Mouse (Mus musculus) ES-E14 (cell line): ENCODE measurements around the gene Cdk5r2. TPM values are rescaled to one million over a fixed set of nuclear protein-coding genes. Genes with fewer than 3 reads are reported as not detected.
"Not testable (repeated sequence)": the region's sequence is repeated elsewhere in the genome, so short reads cannot be mapped to it uniquely, and the experiment has no call there.

ENCODE experiments used
- DNase-seq: peaks from one replicate; pipeline ENCODE4 v3.0.0-alpha.2; 2013; ENCODE audit warnings: low read depth, low spot score
- H3K27ac ChIP-seq: 2 replicates; pipeline ENCODE4 v1.5.1; 2012; ENCODE audit warnings: low read depth, mild to moderate bottlenecking, low read length, moderate library complexity, mixed read lengths; ENCODE audit not compliant: poor library complexity, insufficient read depth, severe bottlenecking
- H3K36me3 ChIP-seq: 2 replicates; pipeline ENCODE4 v1.6.1; 2012; ENCODE audit warnings: mild to moderate bottlenecking, low read length, moderate library complexity, mixed read lengths; ENCODE audit not compliant: control insufficient read depth, poor library complexity, insufficient read depth, severe bottlenecking
- H3K4me1 ChIP-seq, 2 experiments: fragments of 150-350 bp in 1 of 2; sonication (generic) in 1 of 2; 2 replicates each; pipeline ENCODE4 v1.6.1; 2012; ENCODE audit warnings: low read length in 2 of 2, mild to moderate bottlenecking in 1 of 2, mixed read lengths in 1 of 2; ENCODE audit not compliant: control insufficient read depth in 2 of 2, insufficient read depth in 2 of 2, poor library complexity in 1 of 2
- H3K4me3 ChIP-seq, 2 experiments: fragments of 150-350 bp in 1 of 2; sonication (generic) in 1 of 2; 2 replicates each; pipeline ENCODE4 v1.5.1; 2012; ENCODE audit warnings: low read length in 2 of 2, low read depth in 1 of 2, mild to moderate bottlenecking in 1 of 2, mixed read lengths in 1 of 2; ENCODE audit not compliant: insufficient read depth in 1 of 2, poor library complexity in 1 of 2, severe bottlenecking in 1 of 2
- H3K9ac ChIP-seq: 2 replicates; pipeline ENCODE4 v1.6.1; 2012; ENCODE audit warnings: low read depth, mild to moderate bottlenecking, low read length, mixed read lengths; ENCODE audit not compliant: poor library complexity, insufficient read depth, severe bottlenecking
- H3K9me3 ChIP-seq: fragments of 150-350 bp; sonication (generic); 2 replicates; pipeline ENCODE4 v1.6.1; 2012; ENCODE audit warnings: low read depth, mild to moderate bottlenecking, low read length; ENCODE audit not compliant: control insufficient read depth, insufficient read depth
- CHD2 ChIP-seq: IDR thresholded peaks from 2 replicates; pipeline ENCODE4 v1.6.1; 2014; ENCODE audit warnings: mild to moderate bottlenecking, low read depth, low read length, inconsistent platforms
- HCFC1 ChIP-seq: IDR thresholded peaks from 2 replicates; pipeline ENCODE4 v1.6.1; 2012; ENCODE audit warnings: low read length, inconsistent platforms, borderline replicate concordance; ENCODE audit not compliant: insufficient read depth
- MAFK ChIP-seq: IDR thresholded peaks from 2 replicates; pipeline ENCODE4 v1.6.1; 2014; ENCODE audit warnings: mild to moderate bottlenecking, low read depth, low read length, inconsistent platforms; ENCODE audit not compliant: insufficient read depth
- ZC3H11A ChIP-seq: IDR thresholded peaks from 2 replicates; pipeline ENCODE4 v1.6.1; 2012; ENCODE audit warnings: low read depth, mild to moderate bottlenecking, inconsistent platforms, low read length, borderline replicate concordance
- ZNF384 ChIP-seq: IDR thresholded peaks from 2 replicates; pipeline ENCODE4 v1.6.1; 2012; ENCODE audit warnings: low read depth, low read length, inconsistent platforms
- in situ Hi-C, 2 experiments: fragments of 600-800 bp; cut with MboI; formaldehyde crosslinking; loops; one replicate each; pipeline ENCODE4 v1.15.1; 2025; ENCODE audit warnings: low sequenced_read_pairs in 2 of 2, inconsistent platforms in 1 of 2; ENCODE audit not compliant: unreplicated experiment in 2 of 2
- total RNA-seq: library from RNA; depleted of rRNA; stranded (reverse); fragments of 300-350 nt; gene quantifications from 2 replicates; pipeline ENCODE4 v1.2.3, GENCODE M21; 2012

The Cdk5r2 gene
- total RNA-seq, 1 experiment = 0.54 TPM

GRCm38 (mm10) chr1:74816612-74817199 lies 38.0 kb upstream of the Cdk5r2 start:
- no peaks in the 10 kb centered on the region for H3K36me3 ChIP-seq
- in situ Hi-C loops = no loop called here
- TF ChIP-seq MAFK (peak; percentile 60; the same call in 1 of the 2 replicates), CHD2 (peak; percentile 95), ZC3H11A (no peak), ZNF384 (no peak), HCFC1 (peak; percentile 68; the same call in 1 of the 2 replicates)
- peaks cover 2 to 8% of the 10 kb centered on the region in 2 experiments; a peak in 3 of 4 replicates for H3K4me1 ChIP-seq
- no peak overlapping the region; the same call in 1 of the 2 replicates for H3K27ac ChIP-seq
- H3K4me3 ChIP-seq = peak overlapping the region; percentile 72 to 87
- no peaks in the 10 kb centered on the region for H3K9me3 ChIP-seq
- no peak for DNase-seq
- H3K9ac ChIP-seq = peak overlapping the region; percentile 84

GRCm38 (mm10) chr1:74817219-74817618 lies 37.5 kb upstream of the Cdk5r2 start:
- Histone ChIP-seq H3K4me3 (peak overlapping the region; percentile 72 to 87), H3K4me1 (peaks cover 2 to 8% of the 10 kb centered on the region in 2 experiments; a peak in 3 of 4 replicates), H3K9ac (peak overlapping the region; percentile 84), H3K27ac (no peak overlapping the region; the same call in 1 of the 2 replicates), H3K9me3 (no peaks in the 10 kb centered on the region), H3K36me3 (no peaks in the 10 kb centered on the region)
- in situ Hi-C loops = no loop called here
- no peak for TF ChIP-seq CHD2
- TF ChIP-seq HCFC1 = no peak
- TF ChIP-seq ZC3H11A = no peak
- no peak for TF ChIP-seq MAFK
- TF ChIP-seq ZNF384 = no peak
- DNase-seq = no peak

GRCm38 (mm10) chr1:74818509-74818908 lies 36.2 kb upstream of the Cdk5r2 start:
- no peak for DNase-seq

GRCm38 (mm10) chr1:74823598-74823997 lies 31.1 kb upstream of the Cdk5r2 start:
- H3K9me3 ChIP-seq, DNase-seq, H3K36me3 ChIP-seq, H3K4me3 ChIP-seq, in situ Hi-C loops, H3K9ac ChIP-seq: not testable (repeated sequence)
- peak; percentile 97 for TF ChIP-seq ZNF384
- Histone ChIP-seq H3K4me1 (peaks cover 15 to 20% of the 10 kb centered on the region in 2 experiments), H3K27ac (peak overlapping the region; percentile 14; the same call in 1 of the 2 replicates)

More at GRCm38 (mm10) chr1:74818509-74818908, 36.2 kb upstream of the Cdk5r2 start:
- H3K27ac ChIP-seq = no peak overlapping the region
- H3K36me3 ChIP-seq = no peaks in the 10 kb centered on the region
- in situ Hi-C loops = no loop called here
- no peaks in the 10 kb centered on the region for H3K9me3 ChIP-seq
- H3K4me1 ChIP-seq = peaks cover 2 to 12% of the 10 kb centered on the region in 2 experiments; a peak in 3 of 4 replicates
- no peak overlapping the region for H3K4me3 ChIP-seq
- H3K9ac ChIP-seq = no peak overlapping the region
- TF ChIP-seq ZNF384 (no peak), HCFC1 (no peak), ZC3H11A (no peak), MAFK (no peak), CHD2 (no peak)
